In the genomic region with DNA sequence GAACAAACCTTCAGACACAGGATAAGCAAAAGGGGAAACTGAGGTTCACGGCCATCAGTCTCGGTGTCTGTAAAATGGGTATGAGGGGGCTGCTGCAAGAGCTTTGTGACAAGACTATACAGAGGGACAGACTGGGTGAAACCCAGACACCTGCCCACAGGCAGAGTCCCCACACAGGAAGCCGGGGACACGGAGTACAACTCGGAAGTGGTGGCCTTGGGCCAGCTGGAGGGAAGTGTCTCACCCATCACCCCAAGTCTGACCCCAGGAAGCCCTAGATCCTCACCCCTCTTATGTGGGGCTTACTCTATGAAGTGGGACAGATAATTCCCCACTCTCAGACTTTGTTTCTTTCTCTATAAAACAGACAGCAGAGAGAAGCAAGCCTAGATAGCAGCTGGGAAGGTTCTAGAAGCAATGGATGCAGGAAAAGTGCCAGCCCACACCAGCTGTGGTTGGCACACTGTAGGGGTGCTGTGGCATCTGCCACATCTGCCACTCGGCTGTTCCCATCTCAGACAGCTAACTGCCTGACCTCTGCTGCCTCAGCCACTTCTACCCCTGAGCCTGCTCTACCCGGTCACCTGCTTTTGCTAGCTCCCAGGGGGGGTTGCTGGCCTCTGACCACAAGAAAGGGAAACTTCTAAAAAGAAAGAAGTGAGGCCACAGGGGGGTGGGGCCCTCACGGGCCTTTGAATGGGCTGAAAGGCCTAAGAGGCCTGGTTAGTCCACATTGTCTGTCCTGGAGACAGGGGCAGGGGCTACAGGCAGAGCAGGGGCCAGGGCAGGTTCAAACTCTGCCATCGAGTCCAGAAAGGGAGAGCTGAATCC, we compare ENCODE assay signal across 8 mouse cellular contexts. TPM values are rescaled to one million over a fixed set of nuclear protein-coding genes. Genes with fewer than 3 reads are reported as not detected.
A peak's percentile ranks its signal among the peaks of the same experiment; 100 is the strongest.
DNase-seq lines count a peak whose midpoint lies in the region; ATAC-seq and TF ChIP-seq lines count a peak whose summit lies in the region.

No protein-coding gene starts in this region.

- no peak for TF ChIP-seq EP300 in MEL (IDR thresholded peaks at IDR 0.05; ENCODE audit: low read depth in 1 of 2, low read length in 2 of 2)
- TF ChIP-seq EP300 in heart, adult 2 months (IDR thresholded peaks at IDR 0.05; ENCODE audit: insufficient read depth, low read depth, low read length): no peak

- no peak for TF ChIP-seq CTCF in MEL (IDR thresholded peaks at IDR 0.05 in 2 of 3, conservative IDR thresholded peaks at IDR 0.05 in 1 of 3; ENCODE audit: control insufficient read depth in 1 of 3, insufficient read depth in 1 of 3, low read depth in 2 of 3, low read length in 3 of 3, poor library complexity in 1 of 3, severe bottlenecking in 1 of 3)
- TF ChIP-seq CTCF in small intestine, adult 2 months (IDR thresholded peaks at IDR 0.05; ENCODE audit: extremely low read depth, insufficient read length, insufficient replicate concordance, low read depth, low read length): no peak
- TF ChIP-seq CTCF in heart, adult 2 months (IDR thresholded peaks at IDR 0.05): no peak

- no peak for ATAC-seq in heart, embryonic 15.5 days (replicated peaks; ENCODE audit: insufficient number of reproducible peaks, insufficient read depth, low FRiP score, low read depth)
- ATAC-seq in intestine, embryonic 14.5 days (replicated peaks; ENCODE audit: low FRiP score, low TSS enrichment, low read depth): no peak

- H3K36me3 ChIP-seq in heart, embryonic 15.5 days: no peaks in the 10 kb centered on the region
- peaks cover 0 to 11% of the 10 kb centered on the region in 2 experiments; a peak in 2 of 4 replicates for H3K36me3 ChIP-seq in MEL (ENCODE audit: control insufficient read depth in 1 of 2, insufficient read depth in 2 of 2, low read length in 2 of 2)
- no peaks in the 10 kb centered on the region for H3K36me3 ChIP-seq in intestine, embryonic 14.5 days (ENCODE audit: control insufficient read depth, insufficient read depth, low read length)
- H3K36me3 ChIP-seq in small intestine, adult 2 months (ENCODE audit: control insufficient read depth, insufficient read depth, low read length): no peaks in the 10 kb centered on the region
- no peaks in the 10 kb centered on the region for H3K36me3 ChIP-seq in heart, adult 2 months (ENCODE audit: control insufficient read depth, insufficient read depth, low read length)

- H3K9ac ChIP-seq in heart, embryonic 15.5 days: no peak overlapping the region
- no peak overlapping the region for H3K9ac ChIP-seq in MEL (ENCODE audit: control insufficient read depth, low read depth, low read length, poor library complexity, severe bottlenecking)
- peak overlapping the region; percentile 81 for H3K9ac ChIP-seq in intestine, embryonic 14.5 days (ENCODE audit: low read length)
- no peak overlapping the region for H3K9ac ChIP-seq in heart, adult 2 months (ENCODE audit: low read depth, low read length)

- no peaks in the 10 kb centered on the region for H3K79me2 ChIP-seq in MEL (ENCODE audit: control insufficient read depth, insufficient read depth, low read length, poor library complexity)
- no peaks in the 10 kb centered on the region for H3K79me2 ChIP-seq in heart, adult 2 months (replicated peaks; ENCODE audit: control insufficient read depth, insufficient read depth, low read length)

- peaks cover 11% of the 10 kb centered on the region for H3K27me3 ChIP-seq in heart, embryonic 15.5 days
- no peaks in the 10 kb centered on the region for H3K27me3 ChIP-seq in MEL (ENCODE audit: control insufficient read depth in 1 of 2, insufficient read depth in 2 of 2, low read length in 2 of 2)
- H3K27me3 ChIP-seq in intestine, embryonic 14.5 days (replicated peaks; ENCODE audit: control insufficient read depth, insufficient read depth, low read length): no peaks in the 10 kb centered on the region
- H3K27me3 ChIP-seq in small intestine, adult 2 months (ENCODE audit: control insufficient read depth, insufficient read depth, low read length): peaks cover 6% of the 10 kb centered on the region
- no peaks in the 10 kb centered on the region for H3K27me3 ChIP-seq in heart, adult 2 months (ENCODE audit: control insufficient read depth, insufficient read depth, low read length)

- DNase-seq in heart, adult 18-20 months: no peak
- DNase-seq in MEL (ENCODE audit: low read depth, low spot score): no peak
- DNase-seq in intestine, embryonic 14.5 days (ENCODE audit: low spot score): no peak
- no peak for DNase-seq in adrenal gland, postnatal 36 days
- DNase-seq in right cerebral cortex, postnatal 25 days: no peak
- DNase-seq in heart, adult 2 months: no peak

- intact Hi-C loops in heart, adult 2 months (cut with DNase I): no loop called here

- H3K4me1 ChIP-seq in heart, embryonic 15.5 days (replicated peaks): peaks cover 39% of the 10 kb centered on the region
- H3K4me1 ChIP-seq in MEL (ENCODE audit: control insufficient read depth in 1 of 2, insufficient read depth in 2 of 2, low read length in 2 of 2): peaks cover 15 to 24% of the 10 kb centered on the region in 2 experiments; a peak in 3 of 4 replicates
- H3K4me1 ChIP-seq in intestine, embryonic 14.5 days (replicated peaks; ENCODE audit: control insufficient read depth, insufficient read depth, low read length): peaks cover 36% of the 10 kb centered on the region
- H3K4me1 ChIP-seq in small intestine, adult 2 months (ENCODE audit: control insufficient read depth, insufficient read depth, insufficient read length, low read length): peaks cover 16% of the 10 kb centered on the region
- no peaks in the 10 kb centered on the region for H3K4me1 ChIP-seq in heart, adult 2 months (ENCODE audit: control insufficient read depth, insufficient read depth, low read length)

- no peak for TF ChIP-seq POLR2A in MEL (IDR thresholded peaks at IDR 0.05; ENCODE audit: control insufficient read depth in 1 of 2, insufficient read depth in 1 of 2, low read depth in 1 of 2, low read length in 2 of 2, poor library complexity in 1 of 2)
- TF ChIP-seq POLR2A in small intestine, adult 2 months (IDR thresholded peaks at IDR 0.05; ENCODE audit: low read depth, low read length): no peak
- no peak for TF ChIP-seq POLR2A in heart, adult 2 months (IDR thresholded peaks at IDR 0.05; ENCODE audit: insufficient read depth, low read depth, low read length)

- 67% methylated on average over 9 of the region's 9 CpGs for WGBS in heart, embryonic 15.5 days
- 65% methylated on average over 9 of the region's 9 CpGs for WGBS in intestine, embryonic 14.5 days
- WGBS in small intestine, adult 2 months: 73% methylated on average over 9 of the region's 9 CpGs
- WGBS in heart, adult 2 months: 62% methylated on average over 9 of the region's 9 CpGs

- H3K4me2 ChIP-seq in heart, embryonic 15.5 days: peak overlapping the region; percentile 95
- H3K4me2 ChIP-seq in intestine, embryonic 14.5 days (ENCODE audit: low read length): peak overlapping the region; percentile 89

- TF ChIP-seq RAD21 in MEL (IDR thresholded peaks at IDR 0.05; ENCODE audit: low read depth, low read length): no peak

- no peaks in the 10 kb centered on the region for H3K9me3 ChIP-seq in heart, embryonic 15.5 days (replicated peaks)
- no peaks in the 10 kb centered on the region for H3K9me3 ChIP-seq in MEL (replicated peaks; ENCODE audit: insufficient read depth, low read length)
- H3K9me3 ChIP-seq in intestine, embryonic 14.5 days (ENCODE audit: control insufficient read depth, low read length): no peaks in the 10 kb centered on the region

- no peak overlapping the region for H3K4me3 ChIP-seq in heart, embryonic 15.5 days
- H3K4me3 ChIP-seq in MEL (ENCODE audit: control insufficient read depth in 1 of 2, insufficient read depth in 1 of 2, low read depth in 2 of 2, low read length in 2 of 2): no peak overlapping the region
- H3K4me3 ChIP-seq in intestine, embryonic 14.5 days (ENCODE audit: low read depth, low read length): peak overlapping the region; percentile 63; the same call in 1 of the 2 replicates
- peak overlapping the region; percentile 19 for H3K4me3 ChIP-seq in small intestine, adult 2 months (ENCODE audit: low read depth, low read length)
- H3K4me3 ChIP-seq in heart, adult 2 months: no peak overlapping the region

- no peak overlapping the region for H3K27ac ChIP-seq in heart, embryonic 15.5 days
- no peak overlapping the region for H3K27ac ChIP-seq in MEL (ENCODE audit: control insufficient read depth, low read depth, low read length)
- no peak overlapping the region for H3K27ac ChIP-seq in intestine, embryonic 14.5 days (ENCODE audit: low read depth)
- peak overlapping the region; percentile 58 for H3K27ac ChIP-seq in small intestine, adult 2 months (ENCODE audit: insufficient read depth, low read depth, low read length)
- H3K27ac ChIP-seq in heart, adult 2 months: no peak overlapping the region

RNA-seq across cellular contexts. Expression of a gene that starts 1.4 kb away (rescaled TPM):
- polyA plus RNA-seq in heart, embryonic 15.5 days (2015; fragmentation: Nextera tagmentation; extraction: Ambion mirVana): 6.5 and 14.6 TPM in 2 replicates
- total RNA-seq in heart, adult 18-20 months (2021): 1 to 10 TPM; 1.0 to 2.1 TPM
- total RNA-seq in MEL (2012; rRNA removed): 0.15 TPM in 1 of 2 replicates, not detected in the other
- under 1 TPM in 1 of 2 experiments, not detected in 1; 0.10 TPM for polyA plus RNA-seq in MEL (2012; ENCODE audit: insufficient read depth in 1 of 2, insufficient read length in 2 of 2, low read depth in 1 of 2, low replicate concordance in 2 of 2, missing spikeins in 1 of 2)
- 74.8 and 88.5 TPM in 2 replicates for polyA plus RNA-seq in intestine, embryonic 14.5 days (2014; fragmentation: Nextera tagmentation; extraction: Ambion mirVana)
- polyA plus RNA-seq in small intestine, adult 2 months (2012; rRNA removed): 16.9 and 34.7 TPM in 2 replicates
- 1 to 10 TPM; 7.8 to 9.0 TPM for total RNA-seq in adrenal gland, postnatal 36 days (2021)
- 1 to 10 TPM in 1 of 2 experiments, under 1 TPM in 1; 0.82 to 1.2 TPM for total RNA-seq in heart, adult 2 months (2021)
- 2.5 and 3.8 TPM in 2 replicates for polyA plus RNA-seq in heart, adult 2 months (2012; rRNA removed)

RNA-seq across cellular contexts. Expression of a gene that starts 51.6 kb away (rescaled TPM):
- polyA plus RNA-seq in heart, embryonic 15.5 days (2015; fragmentation: Nextera tagmentation; extraction: Ambion mirVana): 359 and 482 TPM in 2 replicates
- 100 to 1,000 TPM in 1 of 2 experiments, 10 to 100 TPM in 1; 70.0 to 104 TPM for total RNA-seq in heart, adult 18-20 months (2021)
- 435 and 452 TPM in 2 replicates for total RNA-seq in MEL (2012; rRNA removed)
- 1,000 to 10,000 TPM in 1 of 2 experiments, 100 to 1,000 TPM in 1; 570 to 1,336 TPM for polyA plus RNA-seq in MEL (2012; ENCODE audit: insufficient read depth in 1 of 2, insufficient read length in 2 of 2, low read depth in 1 of 2, low replicate concordance in 2 of 2, missing spikeins in 1 of 2)
- polyA plus RNA-seq in intestine, embryonic 14.5 days (2014; fragmentation: Nextera tagmentation; extraction: Ambion mirVana): 373 and 390 TPM in 2 replicates
- 305 and 396 TPM in 2 replicates for polyA plus RNA-seq in small intestine, adult 2 months (2012; rRNA removed)
- 100 to 1,000 TPM; 219 to 230 TPM for total RNA-seq in adrenal gland, postnatal 36 days (2021)
- 10 to 100 TPM; 89.7 to 92.3 TPM for total RNA-seq in heart, adult 2 months (2021)
- 164 and 193 TPM in 2 replicates for polyA plus RNA-seq in heart, adult 2 months (2012; rRNA removed)

RNA-seq across cellular contexts. Expression of a gene that starts 51.9 kb away (rescaled TPM):
- polyA plus RNA-seq in heart, embryonic 15.5 days (2015; fragmentation: Nextera tagmentation; extraction: Ambion mirVana): 26.2 and 30.9 TPM in 2 replicates
- total RNA-seq in heart, adult 18-20 months (2021): 10 to 100 TPM; 25.6 to 28.2 TPM
- total RNA-seq in MEL (2012; rRNA removed): 35.9 TPM in 2 replicates
- 10 to 100 TPM in 1 of 2 experiments, not detected in 1; 55.7 TPM for polyA plus RNA-seq in MEL (2012; ENCODE audit: insufficient read depth in 1 of 2, insufficient read length in 2 of 2, low read depth in 1 of 2, low replicate concordance in 2 of 2, missing spikeins in 1 of 2)
- polyA plus RNA-seq in intestine, embryonic 14.5 days (2014; fragmentation: Nextera tagmentation; extraction: Ambion mirVana): 30.4 TPM in 2 replicates
- 16.2 and 22.1 TPM in 2 replicates for polyA plus RNA-seq in small intestine, adult 2 months (2012; rRNA removed)
- total RNA-seq in adrenal gland, postnatal 36 days (2021): 10 to 100 TPM; 17.3 to 27.7 TPM
- 10 to 100 TPM; 21.2 to 23.3 TPM for total RNA-seq in heart, adult 2 months (2021)
- polyA plus RNA-seq in heart, adult 2 months (2012; rRNA removed): 30.9 and 34.4 TPM in 2 replicates

Comparison
In these comparisons a context has a peak if more than half of its experiments do, and no peak if none do; other contexts are left out.
1. H3K4me3 ChIP-seq: peak in intestine, embryonic 14.5 days (single experiment) and small intestine, adult 2 months (single experiment); none in heart, embryonic 15.5 days (single experiment), MEL (0 of 2) and heart, adult 2 months (single experiment).